Mouse (Mus musculus) spleen, postnatal 4 days (tissue): Measurements from ENCODE around the gene Hoga1.
A peak's percentile ranks its signal among the peaks of the same experiment; 100 is the strongest.
"Not testable (repeated sequence)": the region's sequence is repeated elsewhere in the genome, so short reads cannot be mapped to it uniquely, and the experiment has no call there.

ENCODE experiments used
- DNase-seq, 2 experiments: peaks; one replicate each; pipeline ENCODE4 v3.0.0; 2022; ENCODE audit warnings: low spot score in 2 of 2

The Hoga1 gene

GRCm38 (mm10) chr19:42068441-42069240, 23.2 kb downstream of the Hoga1 start:
- DNase-seq: no peak

DNA sequence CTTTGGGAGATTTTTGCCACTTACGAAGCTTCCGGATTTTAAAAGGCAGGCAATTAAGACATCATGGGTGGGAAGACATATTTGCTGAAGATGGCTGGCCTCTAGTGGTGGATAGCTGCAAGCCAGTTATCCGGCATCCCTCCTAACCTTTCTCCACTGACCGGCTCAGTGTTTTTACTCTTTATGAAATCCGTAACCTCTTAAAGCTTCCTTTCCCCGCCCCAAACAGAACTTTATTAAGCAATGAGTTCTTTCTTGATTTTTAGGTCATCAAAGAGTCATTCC, 23.8 kb downstream of the Hoga1 start:
- no peak for DNase-seq

GRCm38 (mm10) chr19:42071221-42071620, 25.8 kb downstream of the Hoga1 start:
- no peak for DNase-seq

- no peak for DNase-seq
These were observed 26.6 kb downstream of the Hoga1 start for GRCm38 (mm10) chr19:42071886-42072608.

DNA sequence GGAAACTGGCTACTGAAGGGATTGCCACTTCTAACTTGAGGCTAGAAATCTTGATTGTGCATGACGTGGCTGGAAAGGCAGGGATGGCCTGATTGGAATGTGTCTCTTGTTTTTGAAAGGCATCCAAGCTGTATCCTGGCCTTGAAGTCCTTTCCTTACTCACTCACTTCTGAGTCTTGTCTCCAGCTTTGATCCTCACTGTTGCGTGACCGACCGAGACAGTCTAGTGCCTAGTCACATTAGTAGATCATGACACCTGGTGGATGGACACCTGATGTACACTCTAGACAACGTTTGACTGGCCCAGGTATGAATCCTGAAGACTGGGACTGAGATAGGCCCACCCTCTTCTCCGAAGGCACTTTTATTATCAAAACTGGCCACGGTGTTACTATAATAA, 27.4 kb downstream of the Hoga1 start:
- no peak for DNase-seq

GRCm38 (mm10) chr19:42075051-42075450, 29.6 kb downstream of the Hoga1 start:
- DNase-seq: no peak

DNA sequence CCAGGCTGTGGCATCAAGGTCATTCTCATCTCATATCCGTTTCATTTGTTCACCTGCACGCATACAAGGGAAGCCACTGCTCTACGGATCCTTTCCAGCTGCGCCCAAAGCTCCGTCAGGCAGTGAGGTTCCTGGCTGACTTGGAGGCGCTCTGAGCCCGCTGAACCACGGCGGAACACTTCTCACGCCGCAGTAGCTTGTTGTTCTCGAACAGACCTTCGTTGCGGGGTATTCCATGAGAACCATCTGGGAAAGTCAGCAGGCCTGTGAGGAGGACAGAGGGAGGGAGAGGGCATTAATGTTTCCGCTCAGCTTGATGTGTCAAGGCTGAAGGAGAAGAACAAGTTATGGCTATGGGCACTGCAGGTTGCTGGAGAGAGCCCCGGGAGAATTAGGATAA, 30.6 kb downstream of the Hoga1 start:
- DNase-seq: no peak

GRCm38 (mm10) chr19:42078566-42078965, 33.2 kb downstream of the Hoga1 start:
- no peak for DNase-seq

GRCm38 (mm10) chr19:42079006-42079405, 33.6 kb downstream of the Hoga1 start:
- no peak for DNase-seq

DNA sequence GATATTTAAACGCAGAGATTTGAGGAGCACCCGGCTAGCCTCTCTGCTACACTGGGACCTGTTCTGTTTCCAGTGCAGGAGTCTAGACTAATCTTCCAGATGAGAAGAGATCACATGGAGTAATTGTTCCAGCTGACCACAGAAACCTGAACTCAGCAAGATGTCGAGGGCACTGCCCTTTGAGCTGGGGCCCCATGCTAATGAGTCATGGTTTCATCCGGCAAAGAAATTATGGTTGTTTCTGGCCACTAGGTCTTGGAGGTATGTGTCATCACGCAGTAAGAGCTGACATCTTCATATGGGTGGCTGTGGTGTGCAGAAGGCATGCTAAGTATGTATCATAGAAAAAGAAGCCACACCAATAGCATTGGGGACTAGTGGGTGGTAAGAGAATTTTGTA, 34.5 kb downstream of the Hoga1 start:
- DNase-seq: no peak

GRCm38 (mm10) chr19:42080469-42080868, 35.1 kb downstream of the Hoga1 start:
- DNase-seq: no peak

DNA sequence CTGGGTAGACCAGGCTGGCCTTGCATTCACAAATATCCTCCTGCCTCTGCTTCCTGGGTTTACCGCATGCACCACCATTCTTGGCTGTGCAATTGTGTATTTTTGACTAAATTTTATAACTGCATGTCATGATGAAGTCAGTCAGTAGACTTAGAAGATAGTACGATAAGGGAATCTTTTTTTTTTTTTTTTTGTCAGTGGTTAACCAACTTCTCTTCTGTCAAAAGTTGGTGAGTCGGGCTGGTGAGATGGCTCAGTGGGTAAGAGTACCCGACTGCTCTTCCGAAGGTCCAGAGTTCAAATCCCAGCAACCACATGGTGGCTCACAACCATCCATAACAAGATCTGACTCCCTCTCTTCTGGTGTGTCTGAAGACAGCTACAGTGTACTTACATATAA, 36.2 kb downstream of the Hoga1 start:
- DNase-seq: not testable (repeated sequence)

GRCm38 (mm10) chr19:42085690-42086089, 40.3 kb downstream of the Hoga1 start:
- no peak for DNase-seq

GRCm38 (mm10) chr19:42086166-42086565, 40.8 kb downstream of the Hoga1 start, which contains the start of gene Morn4:
Morn4 (minus strand) TSS chr19:42086357.
- DNase-seq: peak; percentile 64 to 80

DNA sequence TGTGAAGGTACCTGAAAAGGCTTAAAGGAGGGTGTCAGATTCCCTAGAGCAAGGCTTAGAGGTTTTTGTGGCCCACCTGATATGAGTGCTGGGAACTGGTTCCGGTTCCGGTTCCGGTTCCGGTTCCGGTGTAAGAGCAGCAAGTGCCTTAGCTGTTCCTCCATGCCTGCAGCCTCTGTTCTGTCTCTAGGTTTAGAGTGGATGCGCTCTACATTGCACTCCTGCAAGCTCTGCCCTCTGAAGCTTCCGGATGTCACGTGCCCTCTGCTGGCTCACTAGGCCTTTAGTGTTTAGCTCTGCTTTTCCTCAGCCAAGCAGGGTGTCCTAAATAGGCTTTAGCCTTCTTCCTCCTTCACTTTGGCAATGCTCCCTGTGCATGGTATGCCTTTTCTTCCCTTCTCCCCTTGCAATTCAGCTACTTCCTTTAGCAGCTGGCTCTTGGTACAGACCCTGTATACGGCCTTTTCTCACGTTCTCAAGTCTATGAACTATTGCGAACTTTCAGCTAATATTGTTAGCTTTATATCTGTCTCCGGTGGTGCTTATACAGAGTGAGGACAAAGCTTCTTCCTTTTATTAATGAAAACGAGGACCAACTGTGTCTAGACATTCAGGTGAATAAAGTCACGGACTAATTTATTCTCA, 43.8 kb downstream of the Hoga1 start:
- peak; percentile 60 to 75 for DNase-seq

GRCm38 (mm10) chr19:42089748-42090595, 44.6 kb downstream of the Hoga1 start, which contains the start of gene Pi4k2a:
Pi4k2a (plus strand) TSS chr19:42090470.
- peak; percentile 98 for DNase-seq

- DNase-seq: no peak
These were observed 45.3 kb downstream of the Hoga1 start for GRCm38 (mm10) chr19:42090637-42091141.

DNA sequence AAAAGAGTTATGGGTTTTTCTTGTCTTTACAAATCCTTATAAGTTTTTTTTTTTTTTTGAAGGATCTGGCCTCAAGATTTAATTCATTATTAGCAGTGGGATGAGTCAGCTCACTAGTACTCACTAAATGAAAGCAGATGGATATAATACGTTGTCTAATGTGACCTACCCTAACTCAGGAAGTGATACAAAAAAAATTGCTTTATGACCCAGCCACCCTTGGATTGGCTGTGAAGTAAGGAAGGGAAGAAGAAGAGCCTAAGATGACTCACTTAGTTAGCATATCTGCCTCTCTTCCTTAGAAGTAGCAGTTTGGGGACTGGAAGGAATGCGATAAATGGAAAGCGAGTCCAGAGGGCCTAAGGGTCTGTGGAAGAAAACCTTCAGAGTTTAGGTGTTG, 54.0 kb downstream of the Hoga1 start:
- no peak for DNase-seq

DNA sequence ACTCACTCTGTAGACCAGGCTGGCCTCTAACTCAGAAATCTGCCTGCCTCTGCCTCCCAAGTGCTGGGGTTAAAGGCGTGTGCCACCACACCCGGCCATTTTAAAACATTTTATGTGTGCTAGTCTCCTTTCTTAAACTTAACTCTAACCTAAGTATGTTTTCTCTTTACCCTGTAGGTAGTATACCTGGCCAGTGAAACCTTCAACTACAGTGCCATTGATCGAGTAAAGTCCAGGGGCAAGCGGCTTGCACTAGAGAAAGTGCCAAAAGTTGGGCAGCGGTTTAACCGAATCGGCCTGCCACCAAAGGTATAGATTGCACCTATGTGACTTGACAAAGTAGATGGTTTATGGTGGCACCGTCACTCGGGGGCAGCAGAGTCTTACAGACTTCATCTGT, 59.3 kb downstream of the Hoga1 start:
- peak in 1 of 2 experiments; percentile 52 for DNase-seq

DNA sequence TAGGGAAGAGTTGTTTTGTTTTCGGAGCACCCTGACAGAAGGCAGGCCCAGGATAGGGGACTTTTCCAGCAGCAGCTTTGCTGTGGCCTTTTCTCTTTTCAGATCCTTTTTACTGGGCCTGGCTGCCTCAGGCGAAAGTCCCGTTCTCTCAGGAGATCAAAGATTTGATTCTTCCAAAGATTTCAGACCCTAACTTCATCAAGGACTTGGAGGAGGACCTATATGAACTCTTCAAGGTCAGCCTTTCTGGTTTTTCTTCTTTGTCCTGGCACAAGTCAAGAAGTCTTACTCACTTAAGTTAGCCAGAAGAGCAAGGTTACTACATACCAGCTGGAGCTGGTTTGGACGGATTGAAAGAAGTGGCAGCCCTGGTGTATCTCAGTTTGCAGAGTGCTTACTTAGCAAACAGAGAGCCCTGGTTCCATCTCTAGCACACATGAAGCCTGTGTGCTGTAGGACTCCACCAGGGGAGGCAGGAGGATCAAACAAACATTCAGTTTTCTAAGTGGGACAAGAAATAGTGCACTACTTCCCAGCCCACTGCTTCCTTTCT, 70.4 kb downstream of the Hoga1 start:
- DNase-seq: no peak

- DNase-seq: no peak
These were observed 72.7 kb downstream of the Hoga1 start for GRCm38 (mm10) chr19:42118142-42118541.
